ENCODE assay signal across 9 mouse cellular contexts in genomic region chr5:113225686-113226435, GRCm38 (mm10). TPM values are rescaled to one million over a fixed set of nuclear protein-coding genes. Genes with fewer than 3 reads are reported as not detected.
DNase-seq lines count a peak whose midpoint lies in the region; ATAC-seq and TF ChIP-seq lines count a peak whose summit lies in the region.
"Had no signal": no experiment of that assay in that cellular context is flagged by ENCODE, and none has a peak within 500 bp of the region (broad histone marks: within the 10 kb centered on the region; RNA-seq: fewer than 3 reads in every experiment).

No protein-coding gene starts in this region.

- peak overlapping the region; percentile 79 for H3K27ac ChIP-seq in heart, embryonic 10.5 days
- peak overlapping the region; percentile 43 for H3K27ac ChIP-seq in hindbrain, embryonic 15.5 days (replicated peaks)
- peak overlapping the region; percentile 62; the same call in 1 of the 2 replicates for H3K27ac ChIP-seq in midbrain, embryonic 15.5 days

- DNase-seq in heart, embryonic 10.5 days (ENCODE audit: low spot score) = no peak
- DNase-seq in heart, postnatal 14 days = no peak
- peak; percentile 74 for DNase-seq in brain, embryonic 14.5 days (ENCODE audit: low read depth)
- DNase-seq in adrenal gland, adult 18-20 months (ENCODE audit: low spot score in 2 of 2) = no peak
- DNase-seq in thymus, postnatal 25 days = no peak
- no peak for DNase-seq in lung, postnatal 10 days

- intact Hi-C loops in heart, postnatal 14 days (cut with DNase I) = loop anchor here (1.0 to 2.0 kb wide), 2 partner anchors 46 to 127 kb away; no protein-coding TSS in a partner anchor

- H3K36me3 ChIP-seq in heart, embryonic 10.5 days = no peaks in the 10 kb centered on the region
- H3K36me3 ChIP-seq in hindbrain, embryonic 15.5 days = no peaks in the 10 kb centered on the region
- no peaks in the 10 kb centered on the region for H3K36me3 ChIP-seq in midbrain, embryonic 15.5 days (replicated peaks)

- H3K27me3 ChIP-seq in heart, embryonic 10.5 days (ENCODE audit: insufficient read depth, poor library complexity, severe bottlenecking) = peaks cover 22% of the 10 kb centered on the region; the same call in 1 of the 2 replicates
- no peaks in the 10 kb centered on the region for H3K27me3 ChIP-seq in hindbrain, embryonic 15.5 days
- no peaks in the 10 kb centered on the region for H3K27me3 ChIP-seq in midbrain, embryonic 15.5 days (replicated peaks)

- H3K9me3 ChIP-seq in heart, embryonic 10.5 days = no peaks in the 10 kb centered on the region
- no peaks in the 10 kb centered on the region for H3K9me3 ChIP-seq in hindbrain, embryonic 15.5 days
- no peaks in the 10 kb centered on the region for H3K9me3 ChIP-seq in midbrain, embryonic 15.5 days

- peak; percentile 12; the same call in 1 of the 2 replicates for ATAC-seq in hindbrain, embryonic 15.5 days (ENCODE audit: low FRiP score, low read depth)
- ATAC-seq in midbrain, embryonic 15.5 days (replicated peaks) = peak; percentile 25; the same call in 1 of the 2 replicates

- no peak overlapping the region for H3K9ac ChIP-seq in hindbrain, embryonic 15.5 days
- H3K9ac ChIP-seq in midbrain, embryonic 15.5 days = no peak overlapping the region

- 19% methylated on average over 25 of the region's 25 CpGs for WGBS in heart, embryonic 10.5 days
- WGBS in hindbrain, embryonic 15.5 days = 10% methylated on average over 25 of the region's 25 CpGs
- WGBS in midbrain, embryonic 15.5 days = 11% methylated on average over 25 of the region's 25 CpGs

- TF ChIP-seq POLR2A in brain, embryonic 14.5 days (IDR thresholded peaks at IDR 0.05; ENCODE audit: borderline replicate concordance, extremely low read depth, insufficient read depth, insufficient read length, poor library complexity, severe bottlenecking) = no peak

- H3K4me3 ChIP-seq in heart, embryonic 10.5 days = peak overlapping the region; percentile 44
- H3K4me3 ChIP-seq in hindbrain, embryonic 15.5 days = peak overlapping the region; percentile 22
- peak overlapping the region; percentile 22; the same call in 1 of the 2 replicates for H3K4me3 ChIP-seq in midbrain, embryonic 15.5 days

- H3K4me1 ChIP-seq in heart, embryonic 10.5 days = peaks cover 31% of the 10 kb centered on the region
- H3K4me1 ChIP-seq in hindbrain, embryonic 15.5 days (replicated peaks) = peaks cover 18% of the 10 kb centered on the region
- peaks cover 17% of the 10 kb centered on the region for H3K4me1 ChIP-seq in midbrain, embryonic 15.5 days

- H3K4me2 ChIP-seq in hindbrain, embryonic 15.5 days = peak overlapping the region; percentile 54
- H3K4me2 ChIP-seq in midbrain, embryonic 15.5 days = peak overlapping the region; percentile 48

- no peak for TF ChIP-seq CTCF in brain, embryonic 14.5 days (IDR thresholded peaks at IDR 0.05; ENCODE audit: borderline replicate concordance, extremely low read depth, insufficient read depth, insufficient read length)

RNA-seq across cellular contexts. Expression of gene Tmem211, which starts 0.8 kb away (rescaled TPM):
- not detected in 2 replicates for polyA plus RNA-seq in heart, embryonic 10.5 days (2016; fragmentation: Nextera tagmentation; extraction: Ambion mirVana)
- not detected for total RNA-seq in heart, postnatal 14 days (2021)
- polyA plus RNA-seq in brain, embryonic 14.5 days (2012; rRNA removed) = 0.07 and 0.09 TPM in 2 replicates
- polyA plus RNA-seq in hindbrain, embryonic 15.5 days (2015; fragmentation: Nextera tagmentation; extraction: Ambion mirVana) = not detected in 2 replicates
- polyA plus RNA-seq in midbrain, embryonic 15.5 days (2015; fragmentation: Nextera tagmentation; extraction: Ambion mirVana) = 0.09 and 0.14 TPM in 2 replicates
- total RNA-seq in adrenal gland, adult 18-20 months (2021) = not detected
- polyA plus RNA-seq: small intestine, adult 2 months had no signal

RNA-seq across cellular contexts. Expression of gene 2900026A02Rik, which starts 4.8 kb away (rescaled TPM):
- 10.2 and 14.7 TPM in 2 replicates for polyA plus RNA-seq in heart, embryonic 10.5 days (2016; fragmentation: Nextera tagmentation; extraction: Ambion mirVana)
- total RNA-seq in heart, postnatal 14 days (2021) = 10 to 100 TPM; 33.9 to 35.3 TPM
- 6.0 and 8.6 TPM in 2 replicates for polyA plus RNA-seq in brain, embryonic 14.5 days (2012; rRNA removed)
- 3.8 and 3.9 TPM in 2 replicates for polyA plus RNA-seq in hindbrain, embryonic 15.5 days (2015; fragmentation: Nextera tagmentation; extraction: Ambion mirVana)
- 3.9 TPM in 2 replicates for polyA plus RNA-seq in midbrain, embryonic 15.5 days (2015; fragmentation: Nextera tagmentation; extraction: Ambion mirVana)
- 10 to 100 TPM in 1 of 2 experiments, 1 to 10 TPM in 1; 8.8 to 12.1 TPM for total RNA-seq in adrenal gland, adult 18-20 months (2021)
